Mouse (Mus musculus): Measurements from ENCODE around the gene Ntn1.

Ntn1 gene

GRCm38 (mm10) chr11:68215206-68215912, 185.3 kb downstream of the Ntn1 start:
- DNase-seq (ENCODE audit: low spot score in 2 of 2), result no peak

- DNase-seq (ENCODE audit: low spot score in 2 of 2), result no peak
These were observed 186.0 kb downstream of the Ntn1 start for GRCm38 (mm10) chr11:68214496-68215205.

GRCm38 (mm10) chr11:68213896-68214295, 186.7 kb downstream of the Ntn1 start:
- peak in 1 of 2 experiments; percentile 24 for DNase-seq (ENCODE audit: low spot score in 2 of 2)

- DNase-seq (ENCODE audit: low spot score in 2 of 2), result no peak
These were observed 188.6 kb downstream of the Ntn1 start for GRCm38 (mm10) chr11:68211924-68212578.

GRCm38 (mm10) chr11:68210714-68211113, 189.9 kb downstream of the Ntn1 start:
- no peak for DNase-seq (ENCODE audit: low spot score in 2 of 2)

- no peak for DNase-seq (ENCODE audit: low spot score in 2 of 2)
These were observed 191.1 kb downstream of the Ntn1 start for GRCm38 (mm10) chr11:68209506-68209905.

GRCm38 (mm10) chr11:68208582-68208981, 192.0 kb downstream of the Ntn1 start:
- no peak for DNase-seq (ENCODE audit: low spot score in 2 of 2)

- DNase-seq (ENCODE audit: low spot score in 2 of 2), result no peak
These were observed 192.6 kb downstream of the Ntn1 start for GRCm38 (mm10) chr11:68208023-68208422.

GRCm38 (mm10) chr11:68205572-68206229, 194.9 kb downstream of the Ntn1 start:
- DNase-seq (ENCODE audit: low spot score in 2 of 2), result no peak

GRCm38 (mm10) chr11:68204407-68204806, 196.2 kb downstream of the Ntn1 start:
- DNase-seq (ENCODE audit: low spot score in 2 of 2), result no peak

GRCm38 (mm10) chr11:68203658-68204315, 196.8 kb downstream of the Ntn1 start:
- no peak for DNase-seq (ENCODE audit: low spot score in 2 of 2)

GRCm38 (mm10) chr11:68202561-68202960, 198.1 kb downstream of the Ntn1 start:
- no peak for DNase-seq (ENCODE audit: low spot score in 2 of 2)

- DNase-seq (ENCODE audit: low spot score in 2 of 2), result no peak
These were observed 198.7 kb downstream of the Ntn1 start for GRCm38 (mm10) chr11:68201811-68202459.

GRCm38 (mm10) chr11:68201063-68201462, 199.6 kb downstream of the Ntn1 start:
- DNase-seq (ENCODE audit: low spot score in 2 of 2), result no peak

- no peak for DNase-seq (ENCODE audit: low spot score in 2 of 2)
These were observed 200.1 kb downstream of the Ntn1 start for GRCm38 (mm10) chr11:68200500-68200899.

- peak in 1 of 2 experiments; percentile 35 for DNase-seq (ENCODE audit: low spot score in 2 of 2)
These were observed 200.7 kb downstream of the Ntn1 start for GRCm38 (mm10) chr11:68199801-68200423.

- DNase-seq (ENCODE audit: low spot score in 2 of 2), result no peak
These were observed 201.5 kb downstream of the Ntn1 start for GRCm38 (mm10) chr11:68199103-68199502.

GRCm38 (mm10) chr11:68198696-68199095, 201.9 kb downstream of the Ntn1 start:
- DNase-seq (ENCODE audit: low spot score in 2 of 2), result no peak

- no peak for DNase-seq (ENCODE audit: low spot score in 2 of 2)
These were observed 203.2 kb downstream of the Ntn1 start for GRCm38 (mm10) chr11:68197471-68197870.

GRCm38 (mm10) chr11:68196566-68196965, 204.1 kb downstream of the Ntn1 start:
- DNase-seq (ENCODE audit: low spot score in 2 of 2), result no peak

Data from spleen, postnatal 4 days (tissue).